Mouse (Mus musculus): ENCODE measurements around the gene Nfkbia. TPM values are rescaled to one million over a fixed set of nuclear protein-coding genes. Genes with fewer than 3 reads are reported as not detected.

The Nfkbia gene
- polyA plus RNA-seq, 1 experiment from 2014 or later: 60.7 TPM

DNA sequence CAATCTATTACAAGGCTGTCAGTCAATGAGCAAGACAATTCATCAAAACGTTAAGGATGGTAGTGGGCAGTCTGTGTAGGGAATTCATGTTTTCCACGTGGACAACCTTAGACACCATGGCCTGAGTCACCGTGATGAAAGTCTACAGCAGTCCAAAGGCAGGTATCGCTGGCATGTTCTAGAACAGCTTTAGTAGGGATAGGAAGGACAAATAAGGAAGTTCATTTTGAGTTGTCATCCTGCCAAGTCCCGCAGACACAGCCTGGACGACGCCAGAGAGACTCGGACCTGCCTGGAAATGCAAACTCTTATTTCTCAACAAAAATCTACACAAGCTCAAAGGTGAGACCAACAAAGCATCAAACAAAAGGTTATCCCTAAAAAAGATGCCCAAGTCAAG, 32.7 kb downstream of the Nfkbia start:
- 86% methylated on average over 8 of the region's 8 CpGs for WGBS

DNA sequence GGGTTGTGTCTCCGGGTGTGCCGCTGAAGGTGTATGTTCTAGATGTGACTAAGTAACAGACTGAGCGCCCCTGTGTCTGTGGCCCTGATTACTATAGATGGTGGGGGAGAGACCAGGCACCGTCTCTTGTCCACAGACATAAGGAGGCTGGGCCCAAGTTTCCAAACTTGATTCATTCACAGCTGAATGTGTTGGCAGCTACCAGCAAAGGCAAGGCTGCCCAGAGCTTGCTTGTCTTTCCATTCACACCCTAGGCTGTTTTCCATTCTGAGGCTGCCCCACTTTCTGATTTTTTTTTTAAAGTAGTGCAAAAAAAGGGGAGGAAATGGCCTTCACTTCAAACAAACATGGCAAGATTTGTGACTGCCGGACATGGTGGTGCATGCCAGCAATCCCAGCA, 35.6 kb downstream of the Nfkbia start:
- no peak overlapping the region for H3K27ac ChIP-seq
- H3K36me3 ChIP-seq: no peaks in the 10 kb centered on the region
- no peak for ATAC-seq (ENCODE audit: low FRiP score)
- no peaks in the 10 kb centered on the region for H3K9me3 ChIP-seq
- 0 out of 2 replicates have a peak, but pooled peaks cover 6% of the 10 kb centered on the region for H3K4me1 ChIP-seq (replicated peaks)
- H3K4me2 ChIP-seq: no peak overlapping the region
- WGBS: 93% methylated on average over 5 of the region's 5 CpGs
- no peaks in the 10 kb centered on the region for H3K27me3 ChIP-seq
- H3K9ac ChIP-seq: no peak overlapping the region
- H3K4me3 ChIP-seq: no peak overlapping the region

More for the DNA sequence above, 32.7 kb downstream of the Nfkbia start:
- Histone ChIP-seq H3K4me3 (no peak overlapping the region), H3K27ac (no peak overlapping the region), H3K4me2 (no peak overlapping the region), H3K27me3 (no peaks in the 10 kb centered on the region), H3K9ac (no peak overlapping the region), H3K9me3 (no peaks in the 10 kb centered on the region), H3K4me1 (replicated peaks) (peaks cover 18% of the 10 kb centered on the region), H3K36me3 (no peaks in the 10 kb centered on the region)
- ATAC-seq (ENCODE audit: low FRiP score): no peak

DNA sequence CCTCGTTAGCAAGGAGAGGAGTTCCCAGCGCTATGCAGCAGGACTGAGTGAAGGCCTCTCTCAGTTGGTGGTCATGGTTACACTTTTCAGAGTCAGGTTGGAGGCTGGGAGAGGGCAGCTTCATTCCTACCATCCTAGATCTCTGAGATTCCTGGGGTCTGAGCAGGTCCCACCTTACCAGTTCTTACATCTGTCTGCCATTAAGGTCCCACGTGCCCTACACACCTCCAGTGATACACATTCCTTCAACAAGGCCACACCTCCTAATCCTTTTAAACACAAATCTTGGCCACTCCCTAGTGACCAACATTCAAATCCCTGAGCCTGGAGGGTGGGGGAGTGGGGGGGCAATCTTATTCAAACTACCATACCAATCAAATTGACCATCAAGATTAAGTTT, 36.3 kb downstream of the Nfkbia start:
- Histone ChIP-seq H3K4me2 (no peak overlapping the region), H3K27me3 (no peaks in the 10 kb centered on the region), H3K4me1 (replicated peaks) (0 out of 2 replicates have a peak, but pooled peaks cover under 1% of the 10 kb centered on the region), H3K36me3 (no peaks in the 10 kb centered on the region), H3K27ac (no peak overlapping the region), H3K4me3 (no peak overlapping the region), H3K9me3 (no peaks in the 10 kb centered on the region), H3K9ac (no peak overlapping the region)
- WGBS: 69% methylated on average over 3 of the region's 3 CpGs
- no peak for ATAC-seq (ENCODE audit: low FRiP score)

DNA sequence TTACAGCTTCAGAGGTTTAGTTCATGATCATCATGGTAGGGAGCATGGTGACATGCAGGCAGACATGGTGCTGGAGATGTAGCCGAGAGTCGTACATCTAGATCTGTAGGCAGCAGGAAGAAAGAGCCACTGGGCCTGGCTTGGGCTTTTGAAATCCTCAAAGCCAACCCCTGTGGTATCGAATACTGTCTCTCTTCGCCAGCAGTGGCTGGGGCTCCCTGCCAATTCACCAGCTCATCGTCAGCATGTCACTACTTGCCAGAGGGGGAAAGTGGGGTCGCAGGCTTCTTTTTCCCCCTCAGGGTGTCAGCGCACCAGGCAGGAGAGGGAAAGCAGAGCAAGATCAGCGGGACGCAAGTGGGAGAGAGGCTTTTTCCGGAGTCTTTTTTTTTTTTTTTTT, 37.2 kb downstream of the Nfkbia start:
- H3K4me3 ChIP-seq: no peak overlapping the region
- no peaks in the 10 kb centered on the region for H3K36me3 ChIP-seq
- H3K27me3 ChIP-seq: no peaks in the 10 kb centered on the region
- H3K9ac ChIP-seq: no peak overlapping the region
- no peak for ATAC-seq (ENCODE audit: low FRiP score)
- H3K27ac ChIP-seq: no peak overlapping the region
- H3K9me3 ChIP-seq: no peaks in the 10 kb centered on the region
- no peaks in the 10 kb centered on the region; the same call in 1 of the 2 replicates for H3K4me1 ChIP-seq (replicated peaks)
- H3K4me2 ChIP-seq: no peak overlapping the region
- 73% methylated on average over 10 of the region's 10 CpGs for WGBS

DNA sequence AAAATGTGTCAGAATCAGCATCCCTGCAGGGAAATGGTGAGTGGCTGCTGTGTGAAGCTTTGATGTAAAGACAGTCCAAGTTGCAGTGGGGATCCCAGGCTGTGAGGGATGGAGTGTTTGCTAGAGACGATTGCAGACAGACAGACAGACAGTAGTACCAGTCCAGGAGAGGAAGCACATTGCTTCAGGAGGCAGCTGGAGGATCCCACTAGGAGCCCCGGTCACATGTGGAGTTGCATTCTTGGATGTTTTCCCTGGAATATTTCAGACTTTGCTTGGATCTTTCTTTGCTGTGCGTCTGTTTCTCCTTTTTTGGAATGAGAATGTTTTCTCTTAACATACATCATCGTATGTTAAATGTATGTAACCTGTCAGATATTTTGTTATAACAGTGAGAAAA, 38.5 kb downstream of the Nfkbia start:
- H3K9me3 ChIP-seq: no peaks in the 10 kb centered on the region
- 84% methylated on average over 4 of the region's 4 CpGs for WGBS
- no peaks in the 10 kb centered on the region for H3K36me3 ChIP-seq
- H3K9ac ChIP-seq: no peak overlapping the region
- H3K4me2 ChIP-seq: no peak overlapping the region
- H3K27me3 ChIP-seq: no peaks in the 10 kb centered on the region
- no peak overlapping the region for H3K4me3 ChIP-seq
- H3K4me1 ChIP-seq (replicated peaks): no peaks in the 10 kb centered on the region; the same call in 1 of the 2 replicates
- no peak for ATAC-seq (ENCODE audit: low FRiP score)
- H3K27ac ChIP-seq: no peak overlapping the region

DNA sequence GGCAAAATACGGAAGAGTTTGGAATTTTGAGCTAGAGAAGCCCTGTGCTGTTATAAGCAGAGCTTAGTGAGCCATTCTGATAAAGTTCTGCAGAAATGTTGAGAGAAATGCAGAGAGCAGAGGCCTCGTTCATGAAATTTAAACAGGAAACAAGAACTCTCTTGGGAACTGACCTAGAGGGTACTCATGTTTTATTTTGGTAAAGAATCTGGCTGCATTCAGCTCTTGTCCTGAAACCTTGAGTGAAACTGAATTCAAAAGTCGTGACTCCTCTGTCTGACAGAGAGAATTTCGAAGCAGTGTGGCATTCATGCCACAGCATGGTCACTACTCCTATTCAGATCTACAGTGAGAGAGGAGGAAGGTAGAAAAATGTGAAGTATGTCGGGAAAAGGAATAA, 39.6 kb downstream of the Nfkbia start:
- Histone ChIP-seq H3K27me3 (no peaks in the 10 kb centered on the region), H3K4me3 (no peak overlapping the region), H3K9ac (no peak overlapping the region), H3K36me3 (no peaks in the 10 kb centered on the region), H3K4me1 (replicated peaks) (no peaks in the 10 kb centered on the region; the same call in 1 of the 2 replicates), H3K9me3 (no peaks in the 10 kb centered on the region), H3K4me2 (no peak overlapping the region), H3K27ac (no peak overlapping the region)
- no peak for ATAC-seq (ENCODE audit: low FRiP score)
- 61% methylated on average over 5 of the region's 5 CpGs for WGBS

DNA sequence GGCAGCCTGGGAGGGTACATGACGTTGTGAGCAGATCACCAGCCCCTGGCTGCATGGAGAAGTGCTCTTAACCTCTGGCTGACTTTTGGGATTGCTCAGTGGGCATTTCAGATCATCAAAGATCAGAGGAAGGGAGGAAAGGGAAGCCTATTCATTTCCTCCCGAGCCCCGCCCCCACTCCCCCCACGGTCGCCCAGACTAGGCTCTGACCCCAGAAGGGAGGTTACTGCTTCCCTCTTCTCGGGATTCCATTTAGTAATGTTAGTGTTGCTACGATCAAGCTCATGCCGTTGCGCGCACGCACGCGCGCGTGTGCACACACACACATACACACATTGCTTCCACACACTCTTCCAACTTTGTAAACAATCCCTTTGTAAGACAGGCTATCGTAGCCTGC, 42.0 kb downstream of the Nfkbia start:
- Histone ChIP-seq H3K9ac (no peak overlapping the region), H3K4me3 (no peak overlapping the region), H3K4me2 (no peak overlapping the region), H3K36me3 (no peaks in the 10 kb centered on the region), H3K27me3 (no peaks in the 10 kb centered on the region), H3K9me3 (no peaks in the 10 kb centered on the region), H3K27ac (no peak overlapping the region), H3K4me1 (replicated peaks) (peaks cover 20% of the 10 kb centered on the region)
- WGBS: 65% methylated on average over 16 of the region's 16 CpGs
- no peak for ATAC-seq (ENCODE audit: low FRiP score)

DNA sequence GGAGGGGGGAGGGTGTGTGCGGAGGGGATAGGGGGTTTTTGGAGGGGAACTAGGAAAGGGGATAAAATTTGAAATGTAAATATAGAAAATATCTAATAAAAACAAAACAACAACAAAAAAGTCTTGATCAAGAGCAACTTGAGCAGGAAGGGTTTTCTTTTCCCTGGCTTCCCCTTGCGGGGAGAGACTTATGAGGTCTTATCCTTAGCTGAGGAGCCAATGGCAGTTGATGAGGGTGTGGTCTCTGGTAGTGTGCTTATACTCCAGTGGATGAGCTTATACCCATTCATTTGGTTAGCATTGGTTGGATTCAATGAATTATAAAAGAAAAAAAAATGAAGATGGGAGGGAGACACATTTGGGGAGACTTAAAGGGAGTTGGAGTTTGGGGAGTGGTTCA, 43.4 kb downstream of the Nfkbia start:
- peaks cover 20% of the 10 kb centered on the region for H3K4me1 ChIP-seq (replicated peaks)
- 96% methylated on average over 2 of the region's 2 CpGs for WGBS
- H3K27me3 ChIP-seq: no peaks in the 10 kb centered on the region
- ATAC-seq (ENCODE audit: low FRiP score): no peak
- no peak overlapping the region for H3K9ac ChIP-seq
- no peaks in the 10 kb centered on the region for H3K36me3 ChIP-seq
- H3K9me3 ChIP-seq: no peaks in the 10 kb centered on the region
- no peak overlapping the region for H3K4me3 ChIP-seq
- no peak overlapping the region for H3K4me2 ChIP-seq
- no peak overlapping the region for H3K27ac ChIP-seq

DNA sequence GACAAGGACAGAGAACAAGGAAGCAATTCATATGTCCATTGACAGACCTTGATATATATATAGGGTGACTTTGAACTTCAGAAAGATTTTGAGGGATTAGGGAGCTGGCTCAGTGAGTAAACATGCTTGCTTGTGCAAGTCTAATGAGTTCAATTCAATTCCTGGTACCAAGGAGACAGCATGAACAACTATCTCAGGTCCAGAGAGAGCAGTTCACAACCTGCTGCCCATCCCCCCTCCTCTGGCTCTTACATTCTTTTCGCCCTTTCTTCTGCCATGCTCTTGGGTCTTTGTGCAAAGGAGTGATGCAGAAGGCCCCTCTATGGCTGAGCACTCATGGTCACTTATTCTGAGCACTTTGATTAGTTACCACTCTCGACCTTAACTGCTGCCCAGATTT, 44.0 kb downstream of the Nfkbia start:
- Histone ChIP-seq H3K4me1 (replicated peaks) (peaks cover 22% of the 10 kb centered on the region), H3K9ac (no peak overlapping the region), H3K36me3 (no peaks in the 10 kb centered on the region), H3K27me3 (no peaks in the 10 kb centered on the region), H3K4me2 (no peak overlapping the region), H3K4me3 (no peak overlapping the region), H3K9me3 (no peaks in the 10 kb centered on the region), H3K27ac (no peak overlapping the region)
- 66% methylated on average over 2 of the region's 2 CpGs for WGBS
- ATAC-seq (ENCODE audit: low FRiP score): no peak

DNA sequence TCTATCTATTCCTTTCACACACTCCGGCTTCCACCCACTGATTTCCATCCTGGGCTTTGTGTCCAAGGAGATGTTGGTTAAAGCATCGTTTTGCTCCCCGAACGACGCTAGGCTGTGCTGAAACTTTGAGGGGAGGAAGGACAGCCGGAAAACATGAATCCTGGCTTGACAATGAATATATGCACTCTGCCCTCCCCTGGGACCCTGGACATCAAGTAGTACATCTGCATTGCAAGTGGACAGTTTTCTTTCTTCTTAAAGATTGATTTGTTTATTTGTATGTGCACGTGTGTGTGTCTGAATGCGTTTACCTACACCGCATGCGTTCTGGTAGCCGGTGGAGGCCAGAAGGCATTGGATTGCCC, 45.1 kb downstream of the Nfkbia start:
- no peak overlapping the region for H3K4me3 ChIP-seq
- WGBS: 73% methylated on average over 11 of the region's 11 CpGs
- H3K27ac ChIP-seq: peak overlapping the region; percentile 88
- ATAC-seq (ENCODE audit: low FRiP score): no peak
- peaks cover 31% of the 10 kb centered on the region for H3K4me1 ChIP-seq (replicated peaks)
- no peak overlapping the region; the same call in 1 of the 2 replicates for H3K9ac ChIP-seq
- no peaks in the 10 kb centered on the region for H3K36me3 ChIP-seq
- no peaks in the 10 kb centered on the region for H3K27me3 ChIP-seq
- no peaks in the 10 kb centered on the region for H3K9me3 ChIP-seq
- no peak overlapping the region for H3K4me2 ChIP-seq

DNA sequence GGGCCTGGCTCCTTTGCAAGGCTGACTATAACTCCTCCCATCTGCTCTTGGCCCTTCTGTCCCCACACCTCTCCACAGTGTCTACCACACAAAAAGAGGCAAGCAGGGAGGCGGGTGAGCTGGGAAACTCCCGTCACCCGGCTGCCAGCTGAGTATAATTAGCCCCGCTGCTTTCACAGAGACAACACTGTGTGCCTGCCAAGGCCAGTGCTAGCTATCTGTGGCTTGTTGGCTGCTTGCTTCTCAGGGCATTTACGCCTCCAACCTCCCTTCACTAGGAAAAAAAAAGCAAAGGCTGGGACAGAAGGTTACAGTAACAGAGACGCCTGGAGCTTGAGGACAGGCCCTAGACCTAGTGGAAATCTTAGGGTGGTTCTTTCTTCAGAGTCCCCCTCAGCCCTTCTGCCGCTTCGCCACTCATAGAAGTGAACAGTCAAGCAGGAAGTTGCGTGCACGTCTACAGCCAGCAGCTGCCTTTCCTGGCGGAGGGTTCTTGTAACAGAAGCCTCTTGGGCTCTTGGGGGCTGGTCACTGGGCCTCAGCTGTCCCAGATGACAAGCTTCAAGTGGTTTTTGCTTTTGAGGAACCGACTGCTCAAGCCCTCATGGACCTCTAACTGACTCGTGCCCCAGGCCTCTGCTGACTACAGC, 45.6 kb downstream of the Nfkbia start:
- H3K36me3 ChIP-seq: no peaks in the 10 kb centered on the region
- H3K4me1 ChIP-seq (replicated peaks): peaks cover 32% of the 10 kb centered on the region
- H3K9me3 ChIP-seq: no peaks in the 10 kb centered on the region
- no peak overlapping the region for H3K4me3 ChIP-seq
- H3K27ac ChIP-seq: peak overlapping the region; percentile 88
- H3K9ac ChIP-seq: peak overlapping the region; percentile 31; the same call in 1 of the 2 replicates
- WGBS: 24% methylated on average over 13 of the region's 13 CpGs
- no peaks in the 10 kb centered on the region for H3K27me3 ChIP-seq
- H3K4me2 ChIP-seq: 0 out of 2 replicates have a peak overlapping the region, but pooled peaks have one; percentile 1
- ATAC-seq (ENCODE audit: low FRiP score): peak; percentile 91

DNA sequence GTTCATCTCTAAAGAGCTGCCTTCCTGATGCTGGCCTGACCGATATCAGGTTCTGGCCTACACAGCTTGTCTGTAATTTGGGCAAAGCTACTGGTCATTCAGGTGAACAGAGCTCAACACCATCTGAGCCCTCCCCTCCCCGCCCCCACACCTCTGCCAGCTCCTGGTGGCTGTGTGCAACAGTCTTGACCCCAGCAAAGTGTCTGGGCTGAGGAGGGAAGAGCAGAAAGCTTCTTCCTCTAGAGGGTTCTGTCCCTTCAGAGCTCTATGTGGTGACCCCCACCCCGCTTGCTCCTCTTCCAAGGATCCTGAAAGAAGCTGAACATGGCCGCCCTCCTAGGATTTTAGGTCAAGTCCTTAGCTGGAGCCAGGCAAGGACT, 46.1 kb downstream of the Nfkbia start:
- ATAC-seq (ENCODE audit: low FRiP score): peak; percentile 36
- Histone ChIP-seq H3K4me3 (no peak overlapping the region), H3K9me3 (no peaks in the 10 kb centered on the region), H3K9ac (peak overlapping the region; percentile 31; the same call in 1 of the 2 replicates), H3K27ac (peak overlapping the region; percentile 88), H3K4me1 (replicated peaks) (peaks cover 32% of the 10 kb centered on the region), H3K36me3 (no peaks in the 10 kb centered on the region), H3K4me2 (no peak overlapping the region), H3K27me3 (no peaks in the 10 kb centered on the region)
- WGBS: 81% methylated on average over 4 of the region's 4 CpGs

DNA sequence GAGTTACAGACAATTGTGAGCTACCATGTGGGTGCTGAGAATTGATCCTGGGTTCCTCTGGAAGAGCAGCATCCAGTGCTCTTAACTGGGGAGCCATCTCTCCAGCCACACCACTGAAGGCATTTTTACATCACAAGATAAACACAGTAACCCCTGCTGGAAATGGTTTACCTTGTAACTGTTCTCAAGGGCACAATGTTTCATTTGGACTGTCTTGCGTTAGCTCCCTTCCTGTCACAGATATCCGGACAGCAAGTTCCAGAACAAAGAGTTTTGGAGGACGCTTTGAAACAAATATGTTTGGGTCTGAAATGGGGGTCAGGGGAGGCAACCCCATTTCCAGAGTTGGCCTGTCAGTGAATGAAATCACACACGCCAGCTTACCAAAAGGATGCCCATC, 46.9 kb downstream of the Nfkbia start:
- ATAC-seq (ENCODE audit: low FRiP score): no peak
- no peak overlapping the region for H3K4me3 ChIP-seq
- H3K4me1 ChIP-seq (replicated peaks): peaks cover 32% of the 10 kb centered on the region
- no peaks in the 10 kb centered on the region for H3K9me3 ChIP-seq
- WGBS: 89% methylated on average over 4 of the region's 4 CpGs
- no peaks in the 10 kb centered on the region for H3K27me3 ChIP-seq
- H3K27ac ChIP-seq: peak overlapping the region; percentile 88; the same call in 1 of the 2 replicates
- H3K9ac ChIP-seq: no peak overlapping the region
- H3K36me3 ChIP-seq: no peaks in the 10 kb centered on the region
- no peak overlapping the region for H3K4me2 ChIP-seq
